Mouse (Mus musculus) liver, adult 2 months (tissue): ENCODE data around the gene Tmem121b.

Experiments used
- CTCF ChIP-seq: fragments of 200-500 bp; IDR thresholded peaks from 2 replicates; pipeline ENCODE4 v1.5.1; 2011; ENCODE audit warnings: low read depth, low read length, control low read depth
- POLR2A ChIP-seq: fragments of 200-500 bp; IDR thresholded peaks from 2 replicates; pipeline ENCODE4 v1.6.1; 2011; ENCODE audit warnings: low read length, control low read depth; ENCODE audit not compliant: insufficient read depth; ENCODE audit errors: extremely low read depth

- no peak for TF ChIP-seq POLR2A
- no peak for TF ChIP-seq CTCF
These were observed 23.7 kb upstream of the Tmem121b start for GRCm38 (mm10) chr6:120517311-120517710.
